Mouse (Mus musculus) liver, postnatal 0 days (tissue): ENCODE measurements at regions not wholly inside any gene's neighbourhood (a gene's known extent, or its start where the extent isn't known, plus 50 kb on each side); places are given as distances from the start of the nearest gene placed in this dataset.

Experiments
- CTCF ChIP-seq: sonication (generic); IDR thresholded peaks from 2 replicates; pipeline ENCODE4 v1.5.1; 2016; ENCODE audit warnings: antibody characterized with exemption, low read depth
- EP300 ChIP-seq: IDR thresholded peaks from 2 replicates; pipeline ENCODE4 v1.6.1; 2016; ENCODE audit warnings: antibody characterized with exemption, low read depth, mild to moderate bottlenecking

- TF ChIP-seq CTCF (no peak), EP300 (no peak)
Observed at GRCm38 (mm10) chr9:4092518-4092917, 216.8 kb downstream of the Aasdhppt start.
